Mouse (Mus musculus): ENCODE results near the gene Fcrla.
A peak's percentile ranks its signal among the peaks of the same experiment; 100 is the strongest.

Gene Fcrla

GRCm38 (mm10) chr1:170889310-170889709, 38.1 kb downstream of the Fcrla start:
- no peak for DNase-seq (ENCODE audit: low read depth, low spot score)

GRCm38 (mm10) chr1:170886044-170886458, 41.3 kb downstream of the Fcrla start:
- DNase-seq (ENCODE audit: low read depth, low spot score): no peak

GRCm38 (mm10) chr1:170884978-170885561, 42.3 kb downstream of the Fcrla start, which contains the start of the genes Gm26620 and Dusp12:
Gene Gm26620 (plus strand): TSS chr1:170885065.
Gene Dusp12 (minus strand): TSS chr1:170885540.
- peak; percentile 77 for DNase-seq (ENCODE audit: low read depth, low spot score)

DNA sequence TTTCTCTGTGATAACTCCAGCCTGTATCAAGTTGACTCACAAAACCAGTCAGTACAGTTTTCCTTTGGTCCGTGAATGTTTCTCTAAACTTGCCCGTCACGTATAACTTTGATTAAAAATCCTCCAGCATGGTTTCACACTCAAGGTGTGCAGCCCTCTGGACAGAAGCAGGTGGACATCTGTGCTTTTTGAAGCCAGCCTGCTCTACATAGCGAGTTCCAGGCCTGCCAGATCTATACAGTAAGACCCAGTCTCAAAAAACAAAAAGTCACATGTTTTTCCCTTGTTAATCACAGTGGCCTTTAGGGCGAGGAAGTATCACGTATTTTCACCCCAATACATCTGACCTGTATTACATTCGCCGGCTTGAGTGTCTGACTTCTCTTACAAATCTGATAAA, 43.0 kb downstream of the Fcrla start:
- no peak for DNase-seq (ENCODE audit: low read depth, low spot score)

GRCm38 (mm10) chr1:170882915-170883485, 44.4 kb downstream of the Fcrla start:
- no peak for DNase-seq (ENCODE audit: low read depth, low spot score)

DNA sequence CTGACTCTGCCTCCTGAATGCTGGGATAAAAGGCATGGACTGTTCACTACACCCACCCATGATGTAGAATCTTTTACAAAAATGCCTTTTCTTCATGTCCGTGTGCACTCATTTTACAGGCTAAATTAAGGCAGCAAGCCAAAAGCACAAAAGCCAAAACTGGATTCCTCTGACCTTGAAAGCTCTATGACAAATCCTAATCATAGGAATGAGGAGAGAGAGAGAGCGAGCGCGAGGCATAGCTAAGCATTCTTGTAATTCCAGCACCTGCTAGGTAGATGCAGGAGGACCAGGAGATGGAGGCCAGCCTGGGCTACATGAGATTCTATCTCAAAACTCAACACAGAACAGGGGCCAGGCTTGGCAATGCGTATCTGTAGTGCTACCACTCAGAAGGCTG, 50.5 kb downstream of the Fcrla start:
- no peak for DNase-seq (ENCODE audit: low read depth, low spot score)

- no peak for DNase-seq (ENCODE audit: low read depth, low spot score)
These were observed 51.7 kb downstream of the Fcrla start for GRCm38 (mm10) chr1:170875676-170876075.

DNA sequence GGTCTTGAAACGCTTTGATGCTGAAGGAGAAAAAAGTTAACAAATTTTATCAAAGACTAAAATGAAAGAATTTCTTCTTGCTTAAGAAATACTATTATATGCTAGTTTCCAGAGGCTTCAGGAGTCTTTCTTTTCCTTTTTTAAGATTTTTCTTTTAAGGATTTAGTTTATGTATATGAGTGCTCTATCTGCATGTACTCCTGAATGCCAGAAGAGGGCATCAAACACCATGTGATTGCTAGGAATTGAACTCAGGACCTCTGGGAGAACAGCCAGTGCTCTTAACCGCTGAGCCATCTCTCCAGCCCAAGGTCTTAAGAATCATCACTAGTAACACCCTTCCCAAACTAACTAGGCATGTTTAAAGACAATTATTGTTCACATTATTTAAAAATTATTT, 55.4 kb downstream of the Fcrla start:
- no peak for DNase-seq (ENCODE audit: low read depth, low spot score)

- DNase-seq (ENCODE audit: low read depth, low spot score): no peak
These were observed 56.0 kb downstream of the Fcrla start for GRCm38 (mm10) chr1:170871402-170871801.

GRCm38 (mm10) chr1:170868905-170869283, 58.5 kb downstream of the Fcrla start:
- DNase-seq (ENCODE audit: low read depth, low spot score): no peak

GRCm38 (mm10) chr1:170868107-170868904, 59.1 kb downstream of the Fcrla start:
- DNase-seq (ENCODE audit: low read depth, low spot score): peak; percentile 78

- DNase-seq (ENCODE audit: low read depth, low spot score): peak; percentile 78
These were observed 59.7 kb downstream of the Fcrla start, which contains the start of gene Atf6 for GRCm38 (mm10) chr1:170867691-170868105. Gene Atf6 (minus strand): TSS chr1:170867771.
